Mouse (Mus musculus) small intestine, adult 10 weeks (tissue): Measurements from ENCODE around the gene Gng12. TPM values are rescaled to one million over a fixed set of nuclear protein-coding genes. Genes with fewer than 3 reads are reported as not detected.

Experiments
- polyA plus RNA-seq: library from polyadenylated mRNA; stranded (reverse); fragments of 350-450 nt; fragmentation: Illumina TruSeq; extraction: RNeasy Lipid Tissue Mini Kit (QIAGEN cat#74804); gene quantifications from one replicate; pipeline ENCODE4 v1.2.3, GENCODE M21; 2014; ENCODE audit warnings: low replicate concordance

The Gng12 gene
- 576 TPM for polyA plus RNA-seq

GRCm38 (mm10) chr6:66896119-66896920 lies at the start of gene Gng12:
Gng12 (plus strand) TSS chr6:66896397.

DNA sequence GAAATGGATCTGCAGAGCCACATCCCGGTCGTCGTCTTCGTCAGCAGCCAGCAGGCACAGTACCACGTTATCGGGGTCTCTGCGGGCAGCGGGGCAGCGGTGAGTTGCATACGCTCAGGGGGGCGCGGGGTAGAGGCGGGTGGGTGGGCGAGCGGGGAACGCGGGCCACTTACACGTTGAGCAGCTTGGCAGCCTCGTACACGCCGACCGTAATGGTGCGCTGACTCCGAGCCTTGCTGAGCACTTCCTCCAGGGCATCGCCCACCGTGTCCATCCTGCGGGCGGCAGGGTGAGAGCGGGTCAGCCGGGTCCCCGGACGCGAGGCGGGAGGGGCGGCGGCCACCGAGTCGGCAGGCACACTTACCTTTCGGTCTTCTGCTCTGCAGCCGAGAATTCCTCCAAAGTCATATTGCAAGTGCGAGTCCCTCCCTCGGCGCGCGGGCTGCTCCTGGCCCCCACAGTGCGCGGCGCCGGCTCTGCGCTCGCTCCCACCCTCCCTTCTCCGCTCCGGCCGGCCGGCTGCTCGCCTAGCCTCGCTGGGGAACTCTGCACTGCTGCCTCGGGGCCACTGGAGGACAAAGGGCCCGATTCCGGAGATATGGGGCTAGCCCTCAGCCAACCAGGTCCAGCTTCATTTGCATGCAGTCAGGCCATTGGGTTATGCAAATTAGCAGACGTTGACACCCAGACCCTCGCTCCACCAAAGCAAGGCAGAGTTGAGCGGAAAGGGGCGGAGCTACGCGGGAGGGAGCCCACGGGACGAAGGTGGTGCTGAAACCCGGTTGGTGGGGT lies 140.8 kb downstream of the Gng12 start, which contains the start of gene Gadd45a:
Gadd45a (minus strand) TSS at position 621 of the 792 bp plus-strand sequence.

Other genes with a start within 250 kb of the Gng12 start
- gene Vmn1r35, start 210.5 kb upstream of the Gng12 start, polyA plus RNA-seq, result not detected
- gene Vmn1r36, start 177.2 kb upstream of the Gng12 start, polyA plus RNA-seq, result not detected
- gene Vmn1r37, start 167.0 kb upstream of the Gng12 start, polyA plus RNA-seq, result not detected
- gene Vmn1r38, start 113.8 kb upstream of the Gng12 start, polyA plus RNA-seq, result not detected
- gene Vmn1r39, start 85.8 kb upstream of the Gng12 start, polyA plus RNA-seq, result not detected
- gene Gadd45a, start 141.1 kb downstream of the Gng12 start, polyA plus RNA-seq, result 99.0 TPM